Mouse (Mus musculus) liver, embryonic 14.5 days (tissue): ENCODE data around the gene Pcca.
A peak's percentile ranks its signal among the peaks of the same experiment; 100 is the strongest.

Source experiments
- CTCF ChIP-seq: IDR thresholded peaks from 2 replicates; pipeline ENCODE4 v1.5.1; 2016; ENCODE audit warnings: antibody characterized with exemption, low read depth, control low read depth
- EP300 ChIP-seq: IDR thresholded peaks from 2 replicates; pipeline ENCODE4 v1.6.1; 2016; ENCODE audit warnings: antibody characterized with exemption, low read depth

GRCm38 (mm10) chr14:122766448-122766847 lies 232.3 kb downstream of the Pcca start:
- TF ChIP-seq CTCF (no peak), EP300 (peak; percentile 35; the same call in 1 of the 2 replicates)
